Mouse (Mus musculus) ovary, adult 10 weeks (tissue): ENCODE data around the gene Hoxc5. TPM values are rescaled to one million over a fixed set of nuclear protein-coding genes. Genes with fewer than 3 reads are reported as not detected.

Experiments used
- polyA plus RNA-seq: library from polyadenylated mRNA; stranded (reverse); fragments of 350-450 nt; fragmentation: Illumina TruSeq; extraction: RNeasy Lipid Tissue Mini Kit (QIAGEN cat#74804); gene quantifications from one replicate; pipeline ENCODE4 v1.2.3, GENCODE M21; 2014

The Hoxc5 gene
- polyA plus RNA-seq, result 6.9 TPM

GRCm38 (mm10) chr15:102967312-102967510 is at the start of gene Hoxc5:
Gene Hoxc5, plus strand, starts transcription at chr15:102967443.

GRCm38 (mm10) chr15:102921053-102922011 is 45.9 kb upstream of the Hoxc5 start, which contains the start of gene Hoxc13:
Gene Hoxc13, plus strand, starts transcription at chr15:102921103.

GRCm38 (mm10) chr15:102936279-102936972 is 30.8 kb upstream of the Hoxc5 start, which contains the start of gene Hoxc12:
Gene Hoxc12, plus strand, starts transcription at chr15:102936757.

GRCm38 (mm10) chr15:102954192-102955006 is 12.8 kb upstream of the Hoxc5 start, which contains the start of gene Hoxc11:
Gene Hoxc11, plus strand, starts transcription at chr15:102954427.

GRCm38 (mm10) chr15:102966776-102967311 is 399 bp upstream of the Hoxc5 start, which contains the start of gene Hoxc10:
Gene Hoxc10, plus strand, starts transcription at chr15:102966796.

GRCm38 (mm10) chr15:102976171-102976570 is 8.9 kb downstream of the Hoxc5 start, which contains the start of gene Hoxc9:
Gene Hoxc9, plus strand, starts transcription at chr15:102976439.

GRCm38 (mm10) chr15:102990461-102991397 is 23.5 kb downstream of the Hoxc5 start, which contains the start of gene Hoxc8:
Gene Hoxc8, plus strand, starts transcription at chr15:102990607.

GRCm38 (mm10) chr15:102997939-102998355 is 30.7 kb downstream of the Hoxc5 start, which contains the start of gene Hoxc6:
Gene Hoxc6, plus strand, starts transcription at chr15:102998257.

GRCm38 (mm10) chr15:103018636-103019035 is 51.4 kb downstream of the Hoxc5 start, which contains the start of gene Hoxc4:
Gene Hoxc4, plus strand, starts transcription at chr15:103018934.

Other genes with a start within 250 kb of the Hoxc5 start
- 119 TPM for gene Calcoco1, start 245.3 kb upstream of the Hoxc5 start, polyA plus RNA-seq
- gene Hoxc13, start 46.3 kb upstream of the Hoxc5 start, polyA plus RNA-seq, result not detected
- gene Hoxc12, start 30.7 kb upstream of the Hoxc5 start, polyA plus RNA-seq, result not detected
- not detected for gene Hoxc11, start 13.0 kb upstream of the Hoxc5 start, polyA plus RNA-seq
- gene Hoxc10, start 647 bp upstream of the Hoxc5 start, polyA plus RNA-seq, result 15.5 TPM
- gene Hoxc9, start 9.0 kb downstream of the Hoxc5 start, polyA plus RNA-seq, result 2.4 TPM
- 72.1 TPM for gene Hoxc8, start 23.2 kb downstream of the Hoxc5 start, polyA plus RNA-seq
- 49.8 TPM for gene Hoxc6, start 30.8 kb downstream of the Hoxc5 start, polyA plus RNA-seq
- gene Hoxc4, start 51.5 kb downstream of the Hoxc5 start, polyA plus RNA-seq, result 26.9 TPM
- 15.2 TPM for gene Smug1, start 199.6 kb downstream of the Hoxc5 start, polyA plus RNA-seq